Mouse (Mus musculus) CH12.LX (cell line): ENCODE measurements around the gene Rac3. TPM values are rescaled to one million over a fixed set of nuclear protein-coding genes. Genes with fewer than 3 reads are reported as not detected.
A peak's percentile ranks its signal among the peaks of the same experiment; 100 is the strongest.

Experiments used
- DNase-seq: peaks from one replicate; pipeline ENCODE4 v3.0.0-alpha.2; 2013; ENCODE audit errors: extremely low read depth
- H3K27ac ChIP-seq: 2 replicates; pipeline ENCODE4 v1.5.1; 2012; ENCODE audit warnings: low read depth, mild to moderate bottlenecking, control low read depth, moderate library complexity; ENCODE audit not compliant: insufficient read depth
- H3K27me3 ChIP-seq: replicated peaks from 2 replicates; pipeline ENCODE3; 2012; ENCODE audit warnings: inconsistent platforms
- H3K36me3 ChIP-seq, 2 experiments: replicated peaks in 1 of 2; 2 replicates each; pipeline versions ENCODE3 to v1.6.1; 2012; ENCODE audit warnings: inconsistent platforms in 1 of 2, low read length in 1 of 2, mild to moderate bottlenecking in 1 of 2, mixed read lengths in 1 of 2, moderate library complexity in 1 of 2; ENCODE audit not compliant: control insufficient read depth in 1 of 2, insufficient read depth in 1 of 2
- H3K4me1 ChIP-seq, 2 experiments: 2 replicates each; pipeline ENCODE4 v1.6.1; 2012; ENCODE audit warnings: inconsistent platforms in 1 of 2, moderate library complexity in 1 of 2; ENCODE audit not compliant: insufficient read depth in 2 of 2, control insufficient read depth in 1 of 2
- H3K4me2 ChIP-seq: 2 replicates; pipeline ENCODE4 v1.6.1; 2012; ENCODE audit warnings: low read depth, mild to moderate bottlenecking, control low read depth; ENCODE audit not compliant: poor library complexity, insufficient read depth, severe bottlenecking
- H3K4me3 ChIP-seq, 3 experiments: fragments of 150-350 bp in 1 of 3; sonication (generic) in 1 of 3; replicated peaks in 1 of 3; 2 replicates each; pipeline versions ENCODE3 to v1.5.1; 2011 to 2012; ENCODE audit warnings: low read depth in 2 of 3, low read length in 2 of 3, mild to moderate bottlenecking in 2 of 3, moderate library complexity in 2 of 3, control low read depth in 1 of 3, improper control_type of control experiment in 1 of 3, inconsistent platforms in 1 of 3, mixed read lengths in 1 of 3; ENCODE audit not compliant: poor library complexity in 1 of 3
- H3K79me2 ChIP-seq: replicated peaks from 2 replicates; pipeline ENCODE4 v1.6.1; 2012; ENCODE audit warnings: mild to moderate bottlenecking, moderate library complexity; ENCODE audit not compliant: control insufficient read depth, poor library complexity, insufficient read depth, severe bottlenecking; ENCODE audit errors: extremely low read depth
- H3K9ac ChIP-seq: 2 replicates; pipeline ENCODE4 v1.6.1; 2012; ENCODE audit warnings: low read depth, mild to moderate bottlenecking, control low read depth, moderate library complexity; ENCODE audit not compliant: insufficient read depth
- H3K9me3 ChIP-seq: replicated peaks from 2 replicates; pipeline ENCODE3; 2012; ENCODE audit warnings: low read length, inconsistent platforms, mixed read lengths
- BHLHE40 ChIP-seq: IDR thresholded peaks from 2 replicates; pipeline ENCODE4 v1.6.1; 2011; ENCODE audit warnings: mild to moderate bottlenecking, low read depth, low read length, improper control_type of control experiment
- CHD1 ChIP-seq: IDR thresholded peaks from 2 replicates; pipeline ENCODE4 v1.6.1; 2012; ENCODE audit warnings: low read depth, low read length, improper control_type of control experiment, inconsistent platforms
- CHD2 ChIP-seq: IDR thresholded peaks from 2 replicates; pipeline ENCODE4 v1.6.1; 2011; ENCODE audit warnings: low read length, improper control_type of control experiment
- CTCF ChIP-seq, 2 experiments: IDR thresholded peaks in 1 of 2; conservative IDR thresholded peaks in 1 of 2; 2 replicates each; pipeline ENCODE4 v1.5.1; 2011 to 2012; ENCODE audit warnings: low read depth in 2 of 2, low read length in 2 of 2, improper control_type of control experiment in 1 of 2, inconsistent platforms in 1 of 2, mild to moderate bottlenecking in 1 of 2, moderate library complexity in 1 of 2
- ELF1 ChIP-seq: IDR thresholded peaks from 2 replicates; pipeline ENCODE4 v1.6.1; 2014; ENCODE audit warnings: low read depth, mild to moderate bottlenecking, inconsistent platforms, low read length, improper control_type of control experiment
- GABPA ChIP-seq: IDR thresholded peaks from 2 replicates; pipeline ENCODE4 v1.6.1; 2012; ENCODE audit warnings: low read depth, low read length, improper control_type of control experiment, inconsistent platforms; ENCODE audit not compliant: insufficient replicate concordance
- IRF4 ChIP-seq: IDR thresholded peaks from 2 replicates; pipeline ENCODE4 v1.6.1; 2014; ENCODE audit warnings: low read depth, mild to moderate bottlenecking, inconsistent platforms, low read length, improper control_type of control experiment
- KAT2A ChIP-seq: IDR thresholded peaks from 2 replicates; pipeline ENCODE4 v1.6.1; 2012; ENCODE audit warnings: low read length, improper control_type of control experiment, inconsistent platforms; ENCODE audit not compliant: insufficient replicate concordance
- MAFK ChIP-seq: IDR thresholded peaks from 2 replicates; pipeline ENCODE4 v1.6.1; 2011; ENCODE audit warnings: low read length, improper control_type of control experiment; ENCODE audit not compliant: insufficient replicate concordance
- MAZ ChIP-seq: IDR thresholded peaks from 2 replicates; pipeline ENCODE4 v1.6.1; 2012; ENCODE audit warnings: low read depth, mild to moderate bottlenecking, inconsistent platforms, low read length, improper control_type of control experiment, moderate library complexity
- MXI1 ChIP-seq: IDR thresholded peaks from 2 replicates; pipeline ENCODE4 v1.6.1; 2011; ENCODE audit warnings: mild to moderate bottlenecking, low read depth, low read length, improper control_type of control experiment
- MYC ChIP-seq: IDR thresholded peaks from 2 replicates; pipeline ENCODE4 v1.6.1; 2011; ENCODE audit warnings: low read depth, mild to moderate bottlenecking, improper control_type of control experiment, low read length
- NRF1 ChIP-seq: IDR thresholded peaks from 2 replicates; pipeline ENCODE4 v1.6.1; 2014; ENCODE audit warnings: low read depth, mild to moderate bottlenecking, inconsistent platforms, low read length, improper control_type of control experiment, moderate library complexity
- POLR2A ChIP-seq: IDR thresholded peaks from 2 replicates; pipeline ENCODE4 v1.6.1; 2011; ENCODE audit warnings: low read depth, mild to moderate bottlenecking, improper control_type of control experiment, low read length
- POLR2AphosphoS2 ChIP-seq: IDR thresholded peaks from 2 replicates; pipeline ENCODE4 v1.6.1; 2011; ENCODE audit warnings: low read depth, low read length, improper control_type of control experiment
- RCOR1 ChIP-seq: conservative IDR thresholded peaks from 2 replicates; pipeline ENCODE4 v1.6.1; 2012; ENCODE audit warnings: low read depth, mild to moderate bottlenecking, inconsistent platforms, low read length, improper control_type of control experiment
- ZKSCAN1 ChIP-seq: IDR thresholded peaks from 2 replicates; pipeline ENCODE4 v1.6.1; 2012; ENCODE audit warnings: low read depth, inconsistent platforms, low read length, improper control_type of control experiment, borderline replicate concordance
- dilution Hi-C: fragments of 300-500 bp; cut with MboI; formaldehyde crosslinking; loops from 2 replicates; pipeline ENCODE4 v1.14.3; 2020; ENCODE audit warnings: low sequenced_read_pairs; ENCODE audit not compliant: extremely low pct_unique_long_range_greater_than_20kb, extremely low pct_ligation_motif_present
- in situ Hi-C: fragments of 300-500 bp; cut with MboI; formaldehyde crosslinking; loops from 3 replicates; pipeline ENCODE4 v1.14.3; 2019; ENCODE audit warnings: low sequenced_read_pairs, low pct_ligation_motif_present, low pct_unique_long_range_greater_than_20kb, mixed read lengths
- polyA plus RNA-seq: library from polyadenylated mRNA; unstranded; fragments of >175 nt; gene quantifications from 2 replicates; pipeline ENCODE4 v1.2.1, GENCODE M21; 2012; ENCODE audit warnings: low read depth; ENCODE audit not compliant: insufficient read length
- total RNA-seq, 2 experiments: library from RNA; depleted of rRNA; stranded (reverse); fragments of 300-350 nt in 1 of 2; fragments of >200 nt in 1 of 2; gene quantifications; 2 replicates each; pipeline ENCODE4 v1.2.3; 2012 to 2014

Gene Rac3
- total and polyA plus RNA-seq, 3 experiments, result 3.4 to 8.9 (median 5.5) TPM

GRCm38 (mm10) chr11:120684086-120684485, 37.2 kb upstream of the Rac3 start:
- dilution Hi-C loops (no loop called here), in situ Hi-C loops (loop anchor here (10.0 kb wide), 1 partner anchor 59 kb away; the partner anchor contains the start of gene Sirt7)
- no peak overlapping the region for H3K27ac ChIP-seq
- no peak overlapping the region for H3K9ac ChIP-seq
- no peak overlapping the region for H3K4me3 ChIP-seq
- H3K79me2 ChIP-seq, result no peaks in the 10 kb centered on the region
- TF ChIP-seq CHD2 (no peak), CTCF (conservative IDR thresholded peaks at IDR 0.05 in 1 of 2, IDR thresholded peaks at IDR 0.05 in 1 of 2; ENCODE audit: low read depth in 2 of 2, low read length in 2 of 2) (0 out of 4 replicates have a peak, but pooled peaks of 1 of the 2 experiments have one; percentile 7)
- H3K4me1 ChIP-seq, result no peaks in the 10 kb centered on the region
- H3K27me3 ChIP-seq, result no peaks in the 10 kb centered on the region
- no peak overlapping the region for H3K4me2 ChIP-seq
- no peak for DNase-seq
- H3K36me3 ChIP-seq, result peaks cover 49 to 93% of the 10 kb centered on the region in 2 experiments
- H3K9me3 ChIP-seq, result no peaks in the 10 kb centered on the region

GRCm38 (mm10) chr11:120684660-120685059, 36.6 kb upstream of the Rac3 start:
- peaks cover 50 to 93% of the 10 kb centered on the region in 2 experiments for H3K36me3 ChIP-seq
- H3K4me3 ChIP-seq, result no peak overlapping the region
- no peaks in the 10 kb centered on the region for H3K9me3 ChIP-seq
- no peaks in the 10 kb centered on the region for H3K27me3 ChIP-seq
- no peak for DNase-seq
- H3K9ac ChIP-seq, result no peak overlapping the region
- H3K27ac ChIP-seq, result no peak overlapping the region
- in situ Hi-C loops, result loop anchor here (10.0 kb wide), 1 partner anchor 60 kb away; the partner anchor contains the start of gene Sirt7
- H3K79me2 ChIP-seq, result no peaks in the 10 kb centered on the region
- H3K4me1 ChIP-seq, result no peaks in the 10 kb centered on the region
- no peak overlapping the region for H3K4me2 ChIP-seq
- TF ChIP-seq NRF1, result no peak
- no peak for TF ChIP-seq CHD2
- TF ChIP-seq KAT2A, result no peak
- no peak for TF ChIP-seq ELF1
- TF ChIP-seq GABPA, result no peak
- no peak for TF ChIP-seq ZKSCAN1
- TF ChIP-seq MXI1, result no peak
- no peak for TF ChIP-seq POLR2A
- TF ChIP-seq RCOR1, result no peak
- no peak for TF ChIP-seq POLR2AphosphoS2
- TF ChIP-seq CHD1, result no peak
- TF ChIP-seq MAZ, result no peak
- TF ChIP-seq MYC, result no peak
- no peak for TF ChIP-seq MAFK
- no peak for TF ChIP-seq IRF4
- no peak for TF ChIP-seq BHLHE40
- dilution Hi-C loops, result no loop called here
